Mouse (Mus musculus): ENCODE results near the gene Hba-x. TPM values are rescaled to one million over a fixed set of nuclear protein-coding genes. Genes with fewer than 3 reads are reported as not detected.

Hba-x gene
- not detected for total RNA-seq (2022)

GRCm38 (mm10) chr11:32276347-32276746 is at the start of gene Hba-x:
Gene Hba-x (plus strand): TSS chr11:32276400.
- DNase-seq (ENCODE audit: low spot score): no peak

- no peak for DNase-seq (ENCODE audit: low spot score)
These were observed 49.2 kb upstream of the Hba-x start for GRCm38 (mm10) chr11:32227041-32227440.

- no peak for DNase-seq (ENCODE audit: low spot score)
These were observed 48.6 kb upstream of the Hba-x start for GRCm38 (mm10) chr11:32227555-32227954.

DNA sequence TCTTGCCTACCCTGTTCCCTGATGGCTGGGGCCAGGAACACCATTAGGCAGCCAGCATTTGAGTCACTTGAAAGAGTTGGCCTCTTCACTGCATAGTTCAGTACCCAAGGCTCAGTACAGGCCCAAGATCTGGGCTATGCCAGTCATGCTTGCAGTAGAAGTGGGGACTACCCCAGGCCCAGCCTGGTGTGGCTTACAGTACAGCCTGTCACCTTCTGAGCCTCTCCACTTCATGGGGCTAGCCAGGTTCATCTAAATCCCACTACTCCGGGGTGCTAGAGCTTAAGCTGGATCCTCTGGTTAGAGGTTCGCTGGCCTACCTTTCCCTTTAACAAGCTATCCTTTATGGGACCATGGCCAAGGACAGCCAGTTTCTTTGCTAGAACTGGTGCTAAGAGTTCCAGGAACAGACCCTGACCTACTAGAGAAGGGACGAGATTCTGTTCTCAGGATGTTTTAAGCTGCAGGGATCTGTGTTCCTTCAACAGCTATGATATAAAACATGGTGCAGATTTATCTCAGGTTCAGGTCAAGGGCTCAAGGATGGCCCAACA is 47.8 kb upstream of the Hba-x start:
- DNase-seq (ENCODE audit: low spot score): no peak

DNA sequence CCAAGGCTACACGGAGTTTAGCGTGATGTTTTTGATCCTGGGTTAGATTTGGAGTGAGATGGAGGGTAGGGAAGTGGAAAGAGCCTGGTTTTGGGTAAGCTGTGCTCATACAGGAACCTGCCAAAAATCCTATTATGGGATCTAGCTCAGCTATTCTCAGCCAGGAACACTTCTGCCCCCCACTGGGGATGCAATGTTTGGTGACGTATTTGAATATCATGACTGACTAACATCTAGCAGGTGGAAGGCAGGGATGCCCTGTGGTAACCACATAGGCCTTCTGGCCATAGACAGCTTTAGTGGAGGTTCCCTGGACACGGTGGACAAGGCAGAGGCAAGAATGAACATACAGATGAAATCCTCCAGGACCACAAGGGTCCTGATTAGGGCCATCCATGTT is 46.0 kb upstream of the Hba-x start:
- no peak for DNase-seq (ENCODE audit: low spot score)

GRCm38 (mm10) chr11:32231125-32231524 is 45.1 kb upstream of the Hba-x start:
- DNase-seq (ENCODE audit: low spot score): no peak

GRCm38 (mm10) chr11:32232848-32233247 is 43.4 kb upstream of the Hba-x start:
- no peak for DNase-seq (ENCODE audit: low spot score)

DNA sequence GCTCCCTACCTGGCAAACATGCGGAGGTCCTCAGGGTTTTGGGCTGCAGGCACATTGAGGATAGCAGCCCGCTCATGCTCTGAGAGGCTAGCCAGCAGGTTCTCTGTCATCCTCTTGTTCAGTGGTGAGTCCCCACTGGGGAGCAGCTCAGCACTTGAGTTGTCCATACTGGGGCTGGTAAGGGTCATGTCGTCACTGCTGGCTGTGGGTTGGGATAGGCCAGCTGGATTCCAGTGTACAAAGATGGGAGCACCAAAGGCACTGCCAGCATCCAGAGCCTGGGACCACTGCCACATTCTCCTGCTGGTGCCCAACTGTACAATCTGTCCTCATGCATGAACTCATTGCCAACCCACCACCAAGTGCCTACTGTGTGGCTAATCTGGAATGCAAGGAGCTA is 42.3 kb upstream of the Hba-x start:
- DNase-seq (ENCODE audit: low spot score): no peak

DNA sequence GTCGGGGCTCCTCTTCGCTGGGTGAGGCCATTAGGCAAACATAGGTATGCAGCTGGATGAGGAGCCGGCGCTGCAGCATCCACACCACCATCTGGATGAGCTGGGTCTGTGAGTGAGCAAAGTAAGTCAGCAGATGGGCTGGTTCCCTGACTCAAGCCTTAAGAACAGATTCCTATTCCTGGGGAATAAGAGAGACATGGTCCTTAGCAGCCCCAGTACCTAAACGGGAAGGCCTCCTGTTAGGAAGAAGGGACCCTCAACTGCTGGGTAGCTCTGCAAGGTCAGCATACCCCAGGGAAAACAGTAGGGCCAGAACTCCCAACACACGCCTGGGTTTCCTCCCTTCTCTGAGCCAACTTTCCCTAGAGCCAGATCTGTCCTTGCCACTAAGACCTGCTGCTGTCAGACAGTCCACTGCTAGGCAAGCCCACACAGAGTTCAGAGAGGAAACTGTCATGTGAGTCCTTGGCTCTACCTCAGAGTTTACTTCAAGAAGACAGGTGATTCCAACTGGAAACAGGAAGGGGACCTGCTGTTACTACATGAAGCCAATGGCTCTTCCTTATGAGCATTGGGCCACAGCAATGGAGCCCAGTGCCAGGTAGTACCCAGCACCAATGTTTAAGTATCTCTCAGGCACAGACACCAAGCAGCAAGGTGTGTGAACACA is 41.2 kb upstream of the Hba-x start:
- no peak for DNase-seq (ENCODE audit: low spot score)

- DNase-seq (ENCODE audit: low spot score): peak; percentile 68
These were observed 40.6 kb upstream of the Hba-x start for GRCm38 (mm10) chr11:32235646-32236045.

- no peak for DNase-seq (ENCODE audit: low spot score)
These were observed 40.1 kb upstream of the Hba-x start for GRCm38 (mm10) chr11:32236132-32236531.

GRCm38 (mm10) chr11:32236712-32237410 is 39.3 kb upstream of the Hba-x start:
- no peak for DNase-seq (ENCODE audit: low spot score)

GRCm38 (mm10) chr11:32237411-32237795 is 38.8 kb upstream of the Hba-x start:
- DNase-seq (ENCODE audit: low spot score): no peak

DNA sequence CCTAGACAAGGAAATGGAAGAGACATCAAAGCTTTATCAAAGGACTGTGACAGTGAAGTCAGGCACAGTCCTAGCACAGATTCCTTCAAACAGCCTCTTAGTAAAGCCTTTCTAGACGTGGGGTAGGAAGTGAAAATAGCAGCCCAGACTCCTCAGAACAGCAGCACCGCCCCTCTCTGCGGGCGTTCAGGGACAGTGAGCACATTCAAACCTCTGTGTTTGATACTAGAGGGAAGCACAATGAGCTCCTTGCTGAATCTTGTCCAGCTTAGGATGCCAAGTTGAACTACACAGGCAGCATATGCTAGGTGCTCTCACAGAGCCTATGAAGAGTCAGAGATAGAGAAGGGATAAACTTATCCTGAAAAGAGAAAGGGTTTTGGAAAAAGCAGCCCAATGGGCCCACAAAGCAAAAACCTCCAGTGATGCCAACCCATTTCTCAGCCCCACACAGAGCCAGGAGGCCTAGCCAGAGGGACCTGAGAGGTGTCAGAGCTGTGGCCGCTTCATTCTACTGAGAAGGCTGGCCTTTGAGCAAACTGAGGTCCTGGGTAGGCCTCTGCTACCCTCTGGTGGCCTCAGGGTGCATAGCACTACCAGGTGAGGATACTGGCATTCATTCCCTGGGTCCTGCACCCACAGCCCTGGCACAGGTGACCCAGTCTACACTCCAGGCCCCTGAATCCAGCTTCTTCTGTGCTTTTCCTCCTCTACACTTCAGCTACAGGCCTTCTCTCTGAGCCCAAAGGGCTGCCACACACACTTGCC is 37.9 kb upstream of the Hba-x start:
- DNase-seq (ENCODE audit: low spot score): peak; percentile 67

DNA sequence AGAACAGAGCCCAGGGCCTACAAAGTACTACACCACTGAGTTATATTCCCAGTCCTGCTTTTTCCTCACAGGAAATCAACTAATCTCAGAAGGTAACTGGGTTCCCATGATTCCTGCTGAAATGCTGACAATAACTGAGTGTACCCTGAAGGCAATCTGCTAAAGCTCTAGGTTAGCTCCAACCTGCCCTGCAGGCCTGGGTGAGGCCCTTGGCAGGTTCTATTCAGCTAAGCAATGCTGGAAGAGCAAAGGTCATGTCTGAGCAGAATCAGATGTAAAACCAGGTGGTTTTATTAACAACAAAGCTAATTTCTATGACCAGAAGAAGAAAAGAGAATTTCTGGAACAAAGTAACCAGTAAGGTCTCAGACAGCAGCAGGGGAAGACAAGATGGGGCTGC is 34.8 kb upstream of the Hba-x start:
- DNase-seq (ENCODE audit: low spot score): no peak

GRCm38 (mm10) chr11:32242209-32242608 is 34.0 kb upstream of the Hba-x start:
- DNase-seq (ENCODE audit: low spot score): no peak

- DNase-seq (ENCODE audit: low spot score): no peak
These were observed 32.8 kb upstream of the Hba-x start for GRCm38 (mm10) chr11:32243205-32243955.

DNA sequence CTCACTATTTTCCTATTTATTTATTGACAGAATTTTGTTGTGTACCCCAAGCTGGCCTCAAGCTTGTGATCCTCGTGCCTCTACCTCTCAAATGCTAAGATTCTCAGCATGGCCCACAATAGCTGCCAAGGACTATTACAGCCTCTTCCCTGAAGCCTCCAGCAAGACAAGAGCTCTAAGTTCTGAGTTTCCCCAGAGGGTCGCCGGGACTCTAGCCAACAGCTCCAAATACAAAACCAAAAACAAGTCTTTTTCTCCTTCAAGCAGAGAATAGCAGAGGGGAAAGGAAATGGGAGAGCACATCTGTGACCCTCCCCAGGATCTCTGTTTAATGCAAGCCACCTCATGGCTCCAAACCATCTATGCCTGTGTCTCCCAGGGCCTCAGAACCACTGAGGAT is 32.1 kb upstream of the Hba-x start:
- DNase-seq (ENCODE audit: low spot score): peak; percentile 50

DNA sequence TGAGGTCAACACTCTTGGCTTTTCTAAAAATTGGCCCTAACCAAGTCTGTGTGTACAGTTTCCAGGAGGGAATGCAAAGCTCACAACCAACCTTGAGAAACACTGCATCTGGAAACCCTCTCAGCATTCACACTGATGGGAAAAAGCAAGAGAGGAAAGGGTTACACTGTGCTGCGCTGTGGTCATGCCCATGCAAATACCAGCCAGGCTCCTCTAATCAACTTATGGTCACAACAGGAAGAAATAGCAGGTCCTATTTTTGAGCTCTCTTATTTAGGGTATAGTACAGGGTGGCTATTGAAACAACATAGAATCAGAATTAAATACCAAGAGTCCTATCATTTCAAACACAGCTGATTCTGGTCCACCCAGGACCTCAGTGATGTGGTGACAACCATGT is 31.6 kb upstream of the Hba-x start:
- no peak for DNase-seq (ENCODE audit: low spot score)

DNA sequence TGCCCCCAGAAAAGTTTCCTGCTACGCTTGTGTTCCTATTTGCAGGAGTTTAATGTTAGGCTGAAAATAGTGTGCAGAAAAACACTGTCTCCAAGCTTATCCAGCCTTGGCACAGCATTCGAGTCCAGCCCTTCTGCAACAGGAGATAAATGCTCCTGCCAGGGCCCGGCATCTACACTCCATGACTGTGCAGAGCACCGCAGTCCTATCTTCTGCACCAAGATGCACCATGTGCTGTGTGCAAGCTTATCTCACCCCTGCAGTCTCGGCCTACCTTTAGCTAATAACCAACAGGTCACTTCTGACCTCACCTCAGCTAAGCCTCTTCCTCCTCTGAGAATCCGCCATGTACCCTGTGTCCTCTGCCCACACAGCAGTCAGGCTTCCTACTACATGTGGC is 30.6 kb upstream of the Hba-x start:
- DNase-seq (ENCODE audit: low spot score): no peak

- no peak for DNase-seq (ENCODE audit: low spot score)
These were observed 29.1 kb upstream of the Hba-x start for GRCm38 (mm10) chr11:32247068-32247467.

GRCm38 (mm10) chr11:32248350-32248749 is 27.9 kb upstream of the Hba-x start:
- no peak for DNase-seq (ENCODE audit: low spot score)
